Comparison of ENCODE assay signal across 17 mouse cellular contexts in genomic region chr17:29994011-29994410, GRCm38 (mm10). TPM values are rescaled to one million over a fixed set of nuclear protein-coding genes. Genes with fewer than 3 reads are reported as not detected.
DNase-seq lines count a peak whose midpoint lies in the region; ATAC-seq and TF ChIP-seq lines count a peak whose summit lies in the region.
"Had no signal": no experiment of that assay in that cellular context is flagged by ENCODE, and none has a peak within 500 bp of the region (broad histone marks: within the 10 kb centered on the region; RNA-seq: fewer than 3 reads in every experiment).

No protein-coding gene starts in this region.

- DNase-seq in forebrain, embryonic 11.5 days (ENCODE audit: low spot score): no peak
- DNase-seq in kidney, adult 9 months: peak; percentile 54
- peak; percentile 87 for DNase-seq in NIH3T3 (ENCODE audit: low read depth)
- no peak for DNase-seq in forebrain, postnatal 0 days
- no peak for DNase-seq in heart, postnatal 36 days
- no peak for DNase-seq in right cerebral cortex, postnatal 14 days
- DNase-seq: cerebellum, adult 11-12 months; heart, postnatal 14 days; lung, adult 2 months; midbrain, embryonic 14.5 days; thymus, postnatal 25 days had no signal

- H3K9me3 ChIP-seq in forebrain, embryonic 13.5 days (replicated peaks): no peaks in the 10 kb centered on the region
- H3K9me3 ChIP-seq in forebrain, embryonic 11.5 days (ENCODE audit: control insufficient read depth, low read length): no peaks in the 10 kb centered on the region; the same call in 1 of the 2 replicates
- no peaks in the 10 kb centered on the region for H3K9me3 ChIP-seq in kidney, embryonic 16.5 days (ENCODE audit: low read length)
- H3K9me3 ChIP-seq in forebrain, postnatal 0 days (ENCODE audit: low read length): no peaks in the 10 kb centered on the region
- H3K9me3 ChIP-seq: embryonic facial prominence, embryonic 10.5 days; megakaryocyte, embryonic 14.5 days had no signal

- WGBS in forebrain, embryonic 13.5 days: 92% methylated on average over 3 of the region's 3 CpGs
- 86% methylated on average over 3 of the region's 3 CpGs for WGBS in forebrain, embryonic 11.5 days
- 68% methylated on average over 3 of the region's 3 CpGs for WGBS in kidney, embryonic 16.5 days
- 78% methylated on average over 3 of the region's 3 CpGs for WGBS in forebrain, postnatal 0 days

- TF ChIP-seq CTCF in forebrain, postnatal 0 days (IDR thresholded peaks at IDR 0.05; ENCODE audit: low read depth): no peak

- no peak for ATAC-seq in forebrain, embryonic 13.5 days
- ATAC-seq in forebrain, embryonic 11.5 days (replicated peaks; ENCODE audit: low FRiP score): no peak
- no peak for ATAC-seq in kidney, embryonic 16.5 days (ENCODE audit: low FRiP score, low TSS enrichment)
- ATAC-seq in forebrain, postnatal 0 days: no peak

- no peak overlapping the region for H3K4me2 ChIP-seq in forebrain, embryonic 13.5 days
- no peak overlapping the region for H3K4me2 ChIP-seq in forebrain, embryonic 11.5 days (ENCODE audit: low read depth, low read length, severe bottlenecking)
- H3K4me2 ChIP-seq in kidney, embryonic 16.5 days (replicated peaks; ENCODE audit: low read depth, low read length): no peak overlapping the region
- H3K4me2 ChIP-seq in forebrain, postnatal 0 days (ENCODE audit: low read depth): no peak overlapping the region
- H3K4me2 ChIP-seq: heart, embryonic 11.5 days; liver, embryonic 11.5 days had no signal

- H3K4me1 ChIP-seq in forebrain, embryonic 13.5 days: no peaks in the 10 kb centered on the region
- H3K4me1 ChIP-seq in forebrain, embryonic 11.5 days (replicated peaks; ENCODE audit: control insufficient read depth, insufficient read depth, low read length): no peaks in the 10 kb centered on the region
- no peaks in the 10 kb centered on the region for H3K4me1 ChIP-seq in kidney, embryonic 16.5 days (ENCODE audit: insufficient read depth, low read length)
- peaks cover 5% of the 10 kb centered on the region; the same call in 1 of the 2 replicates for H3K4me1 ChIP-seq in forebrain, postnatal 0 days (ENCODE audit: insufficient read depth)

- intact Hi-C loops in heart, postnatal 36 days (cut with DNase I): no loop called here

- H3K36me3 ChIP-seq in forebrain, embryonic 13.5 days (ENCODE audit: poor library complexity, severe bottlenecking): no peaks in the 10 kb centered on the region
- no peaks in the 10 kb centered on the region for H3K36me3 ChIP-seq in forebrain, embryonic 11.5 days (ENCODE audit: control insufficient read depth, insufficient read depth, low read length)
- no peaks in the 10 kb centered on the region for H3K36me3 ChIP-seq in kidney, embryonic 16.5 days (ENCODE audit: insufficient read depth, low read length)
- no peaks in the 10 kb centered on the region for H3K36me3 ChIP-seq in forebrain, postnatal 0 days (ENCODE audit: insufficient read depth)
- H3K36me3 ChIP-seq: embryonic facial prominence, embryonic 10.5 days had no signal

- H3K9ac ChIP-seq in forebrain, embryonic 13.5 days: no peak overlapping the region
- H3K9ac ChIP-seq in forebrain, embryonic 11.5 days (ENCODE audit: low read length): no peak overlapping the region
- no peak overlapping the region for H3K9ac ChIP-seq in kidney, embryonic 16.5 days (replicated peaks; ENCODE audit: low read length)
- no peak overlapping the region for H3K9ac ChIP-seq in forebrain, postnatal 0 days

- H3K27ac ChIP-seq in forebrain, embryonic 13.5 days: peak overlapping the region; percentile 59
- no peak overlapping the region for H3K27ac ChIP-seq in forebrain, embryonic 11.5 days (ENCODE audit: low read depth, low read length)
- no peak overlapping the region for H3K27ac ChIP-seq in kidney, embryonic 16.5 days (ENCODE audit: low read length)
- 0 out of 2 replicates have a peak overlapping the region, but pooled peaks have one; percentile 57 for H3K27ac ChIP-seq in forebrain, postnatal 0 days (ENCODE audit: low read depth, low read length)
- H3K27ac ChIP-seq: embryonic facial prominence, embryonic 10.5 days had no signal

- H3K4me3 ChIP-seq in forebrain, embryonic 13.5 days: no peak overlapping the region
- H3K4me3 ChIP-seq in forebrain, embryonic 11.5 days (ENCODE audit: low read depth, low read length): no peak overlapping the region
- no peak overlapping the region for H3K4me3 ChIP-seq in kidney, embryonic 16.5 days (ENCODE audit: low read length)
- H3K4me3 ChIP-seq in forebrain, postnatal 0 days (ENCODE audit: low read depth, low read length): no peak overlapping the region
- H3K4me3 ChIP-seq: embryonic facial prominence, embryonic 10.5 days; megakaryocyte, embryonic 14.5 days had no signal

- no peaks in the 10 kb centered on the region for H3K27me3 ChIP-seq in forebrain, embryonic 13.5 days
- H3K27me3 ChIP-seq in forebrain, embryonic 11.5 days (ENCODE audit: control insufficient read depth, insufficient read depth, low read length): no peaks in the 10 kb centered on the region
- no peaks in the 10 kb centered on the region for H3K27me3 ChIP-seq in kidney, embryonic 16.5 days (ENCODE audit: insufficient read depth, low read length)
- H3K27me3 ChIP-seq in forebrain, postnatal 0 days (ENCODE audit: insufficient read depth, low read length): no peaks in the 10 kb centered on the region

RNA-seq across cellular contexts. Expression of gene Zfand3, which starts 10.5 kb away (rescaled TPM):
- polyA plus RNA-seq in forebrain, embryonic 13.5 days (2015; fragmentation: Nextera tagmentation; extraction: Ambion mirVana): 63.3 and 76.7 TPM in 2 replicates
- polyA plus RNA-seq in forebrain, embryonic 11.5 days (2014; fragmentation: Nextera tagmentation; extraction: Ambion mirVana): 55.8 and 68.6 TPM in 2 replicates
- 62.0 and 64.9 TPM in 2 replicates for polyA plus RNA-seq in kidney, embryonic 16.5 days (2015; fragmentation: Nextera tagmentation; extraction: Ambion mirVana)
- 77.0 and 91.5 TPM in 2 replicates for total RNA-seq in forebrain, postnatal 0 days (2014; rRNA removed)
- 48.5 and 48.7 TPM in 2 replicates for polyA plus RNA-seq in forebrain, postnatal 0 days (2015; fragmentation: Nextera tagmentation; extraction: Ambion mirVana)
- total RNA-seq in heart, postnatal 36 days (2021): 100 to 1,000 TPM; 134 to 142 TPM

RNA-seq across cellular contexts. Expression of gene Mdga1, which starts 24.1 kb away (rescaled TPM):
- 7.4 and 8.0 TPM in 2 replicates for polyA plus RNA-seq in forebrain, embryonic 13.5 days (2015; fragmentation: Nextera tagmentation; extraction: Ambion mirVana)
- polyA plus RNA-seq in forebrain, embryonic 11.5 days (2014; fragmentation: Nextera tagmentation; extraction: Ambion mirVana): 6.2 and 7.4 TPM in 2 replicates
- polyA plus RNA-seq in kidney, embryonic 16.5 days (2015; fragmentation: Nextera tagmentation; extraction: Ambion mirVana): 1.9 and 2.4 TPM in 2 replicates
- total RNA-seq in forebrain, postnatal 0 days (2014; rRNA removed): 29.1 and 45.7 TPM in 2 replicates
- polyA plus RNA-seq in forebrain, postnatal 0 days (2015; fragmentation: Nextera tagmentation; extraction: Ambion mirVana): 7.6 and 10.9 TPM in 2 replicates
- total RNA-seq in heart, postnatal 36 days (2021): 10 to 100 TPM; 15.0 to 18.3 TPM

Comparison
In these comparisons a context has a peak if more than half of its experiments do, and no peak if none do; other contexts are left out.
1. H3K27ac ChIP-seq: peak in forebrain, embryonic 13.5 days (single experiment) and forebrain, postnatal 0 days (single experiment); none in forebrain, embryonic 11.5 days (single experiment) and kidney, embryonic 16.5 days (single experiment).
2. DNase-seq: peak in kidney, adult 9 months (single experiment) and NIH3T3 (single experiment); none in forebrain, embryonic 11.5 days (single experiment), forebrain, postnatal 0 days (single experiment), heart, postnatal 36 days (0 of 2) and right cerebral cortex, postnatal 14 days (single experiment).